Mouse (Mus musculus) embryo, embryonic 11 days (tissue): Measurements from ENCODE around the gene C1qtnf3.

Experiments used
- DNase-seq: peaks from one replicate; pipeline ENCODE4 v3.0.0-alpha.2; 2015

C1qtnf3 gene

GRCm38 (mm10) chr15:10951951-10952759 is at the start of gene C1qtnf3:
Gene C1qtnf3, plus strand, starts transcription at chr15:10952332.
- DNase-seq, result peak; percentile 26

- DNase-seq, result no peak
Observed at GRCm38 (mm10) chr15:10902360-10902759, 49.8 kb upstream of the C1qtnf3 start.

DNA sequence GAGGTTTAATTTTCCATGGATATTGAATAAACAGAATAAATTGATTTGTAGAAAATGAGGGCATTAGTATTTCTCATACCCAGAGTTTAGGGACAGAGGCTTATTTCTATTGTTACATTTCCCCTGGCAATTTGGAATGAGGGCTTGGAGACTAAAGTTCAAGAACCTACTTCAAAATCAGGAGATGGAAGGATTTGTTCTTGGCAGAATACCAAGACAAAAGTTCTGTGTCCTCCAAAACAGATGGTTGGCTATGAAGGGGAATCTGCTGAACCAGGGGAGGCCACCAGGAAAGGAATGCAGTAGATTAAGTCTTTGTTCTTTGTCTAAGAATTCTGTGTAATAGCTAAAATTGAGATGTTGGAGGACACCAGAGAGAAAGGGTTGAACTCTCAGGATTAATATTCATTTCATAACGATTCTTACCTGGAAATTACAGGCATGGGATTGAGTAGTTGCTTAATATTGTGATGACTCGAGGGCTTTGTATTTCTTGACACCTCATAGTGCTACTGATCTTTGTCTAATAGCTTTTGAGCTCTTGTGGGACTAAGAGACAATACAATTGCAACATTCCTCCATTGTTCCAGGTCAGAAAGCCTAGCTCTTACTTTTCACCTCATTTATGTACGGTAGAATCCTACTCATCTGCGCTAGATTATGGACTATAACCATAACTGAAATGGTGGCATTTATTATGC is 35.4 kb upstream of the C1qtnf3 start:
- no peak for DNase-seq

- DNase-seq, result no peak
Observed at GRCm38 (mm10) chr15:10917312-10917660, 34.8 kb upstream of the C1qtnf3 start.

- no peak for DNase-seq
Observed at GRCm38 (mm10) chr15:10920212-10920611, 31.9 kb upstream of the C1qtnf3 start.

DNA sequence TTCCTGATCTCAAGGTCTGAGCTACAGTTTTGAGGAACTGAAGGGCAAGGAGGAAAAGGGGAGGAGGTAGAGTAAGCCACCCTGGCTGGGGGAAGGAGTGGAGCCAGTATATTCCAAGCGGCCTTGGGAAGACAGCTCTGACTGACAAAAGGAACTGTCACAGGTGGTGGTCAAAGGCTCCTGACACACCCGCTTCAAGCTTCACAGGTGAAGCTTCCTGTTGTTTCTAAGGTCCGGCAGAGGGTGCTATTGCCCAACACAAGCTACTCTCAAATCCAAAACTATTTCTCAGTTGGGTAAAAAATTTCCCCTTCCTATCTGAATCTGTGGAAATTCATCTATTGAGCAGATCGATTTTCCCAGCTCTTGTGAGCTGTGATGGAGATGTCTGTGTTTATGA is 31.1 kb upstream of the C1qtnf3 start:
- DNase-seq, result peak; percentile 58

DNA sequence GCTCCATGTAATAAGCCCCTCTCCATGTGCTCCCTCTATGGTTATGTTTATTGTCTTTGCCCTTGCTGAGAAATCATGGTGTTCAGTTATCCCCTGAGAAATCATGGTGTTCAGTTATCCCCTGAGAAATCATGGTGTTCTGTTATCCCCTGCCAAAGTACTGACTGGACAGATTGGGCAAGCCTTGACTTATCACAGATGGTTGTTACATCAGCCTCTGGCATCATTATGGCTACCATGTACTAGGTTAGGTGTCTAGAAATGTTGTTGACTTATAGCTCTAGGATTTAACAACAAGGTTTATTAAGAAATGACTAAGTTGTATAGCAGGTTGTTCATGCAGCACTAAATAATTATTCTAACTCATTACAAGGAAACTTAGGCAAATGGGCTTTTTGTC is 30.1 kb upstream of the C1qtnf3 start:
- DNase-seq, result no peak

- DNase-seq, result no peak
Observed at GRCm38 (mm10) chr15:10922570-10922969, 29.6 kb upstream of the C1qtnf3 start.

DNA sequence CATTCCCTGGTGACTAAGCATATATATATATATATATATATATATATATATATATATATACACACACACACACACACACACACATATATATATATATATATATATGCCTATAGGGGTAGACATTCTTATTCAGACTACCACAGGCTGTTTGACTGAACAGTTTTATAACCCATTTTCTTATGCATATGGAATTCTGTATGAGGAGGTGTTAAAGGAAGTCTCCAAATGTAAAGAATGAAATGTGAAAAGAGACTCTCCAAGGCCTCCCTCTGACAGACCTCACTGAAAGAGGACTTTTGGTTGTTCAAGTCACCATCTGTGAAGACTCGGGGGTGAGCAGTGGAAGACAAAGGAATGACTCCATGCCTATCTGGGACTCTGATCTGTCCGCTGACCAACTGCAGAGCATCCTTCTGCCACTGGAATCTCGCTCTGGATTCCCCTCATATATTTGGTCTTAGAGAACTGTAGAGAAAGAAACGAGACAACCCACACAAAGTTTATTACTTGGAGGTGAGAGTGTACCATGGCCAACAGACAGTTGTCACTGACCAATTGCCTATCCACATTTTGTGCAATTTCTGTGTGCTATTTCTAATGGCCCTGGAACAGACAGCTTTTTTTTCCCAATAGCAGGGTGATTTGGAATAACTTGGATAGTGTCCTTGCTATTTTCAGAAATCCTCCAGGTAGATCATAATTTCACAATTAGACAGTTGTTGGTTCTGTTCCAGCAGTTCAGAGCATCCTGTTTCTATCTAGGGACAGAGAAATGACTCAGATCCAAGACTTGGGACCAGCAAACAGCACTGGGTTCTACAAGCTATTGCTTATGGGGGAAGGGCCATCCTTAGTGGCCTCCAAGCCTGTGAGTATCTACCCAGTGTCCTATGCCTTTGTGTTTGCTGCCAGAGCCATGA is 28.8 kb upstream of the C1qtnf3 start:
- DNase-seq, result no peak

- DNase-seq, result peak; percentile 34
Observed at GRCm38 (mm10) chr15:10927325-10927724, 24.8 kb upstream of the C1qtnf3 start.

DNA sequence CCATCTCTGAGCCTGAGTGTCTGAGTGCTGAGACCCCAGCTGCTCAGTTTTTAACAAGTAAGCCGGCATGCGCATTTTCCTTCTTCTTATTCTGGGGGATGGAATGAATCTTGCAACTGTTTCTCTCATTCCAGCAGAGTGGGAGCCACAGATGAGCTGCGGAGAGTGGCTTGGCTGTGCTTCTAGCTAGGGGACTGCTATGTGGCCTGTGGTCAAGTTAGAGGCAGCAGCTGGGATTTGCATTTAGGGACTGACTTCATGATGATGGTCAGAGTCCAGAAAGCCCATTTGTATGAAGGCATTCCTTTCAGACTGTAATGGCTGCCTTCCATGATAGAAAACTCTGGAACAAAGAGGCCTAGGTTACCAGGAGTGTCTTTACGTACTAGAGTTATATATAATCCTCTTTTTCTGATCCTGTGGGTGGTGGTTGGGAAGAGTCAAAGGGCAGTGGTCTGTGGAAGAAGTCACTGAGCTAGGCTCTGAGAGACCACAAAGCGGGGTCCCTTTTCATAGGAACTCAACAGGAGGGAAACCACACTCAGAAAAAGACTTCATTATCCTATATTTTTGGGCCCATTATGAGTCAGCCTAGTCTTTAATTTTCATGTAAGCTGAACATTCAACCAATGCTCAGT is 23.4 kb upstream of the C1qtnf3 start:
- DNase-seq, result no peak

DNA sequence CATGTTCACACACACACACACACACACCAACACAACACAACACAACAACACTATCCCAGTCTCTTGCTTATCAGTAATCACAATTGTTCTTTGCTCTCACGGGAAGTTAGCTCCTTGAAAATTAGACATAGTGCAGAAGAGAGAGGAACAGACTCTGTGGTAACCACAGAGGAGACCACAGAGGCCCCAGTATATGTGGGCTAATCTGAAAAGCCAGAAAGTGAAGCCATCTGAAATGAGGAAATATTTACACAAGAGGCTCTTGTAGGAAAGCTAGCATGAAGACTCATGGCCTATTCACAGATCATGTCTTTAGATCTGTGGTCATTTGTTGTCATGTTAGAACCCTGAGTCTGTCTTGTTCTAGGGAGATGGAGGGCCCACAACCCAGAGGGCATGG is 18.2 kb upstream of the C1qtnf3 start:
- no peak for DNase-seq

GRCm38 (mm10) chr15:10940148-10941108 is 11.7 kb upstream of the C1qtnf3 start:
- DNase-seq, result no peak

- DNase-seq, result no peak
Observed at GRCm38 (mm10) chr15:10941901-10942300, 10.2 kb upstream of the C1qtnf3 start.

GRCm38 (mm10) chr15:10947852-10948251 is 4.3 kb upstream of the C1qtnf3 start:
- DNase-seq, result no peak

DNA sequence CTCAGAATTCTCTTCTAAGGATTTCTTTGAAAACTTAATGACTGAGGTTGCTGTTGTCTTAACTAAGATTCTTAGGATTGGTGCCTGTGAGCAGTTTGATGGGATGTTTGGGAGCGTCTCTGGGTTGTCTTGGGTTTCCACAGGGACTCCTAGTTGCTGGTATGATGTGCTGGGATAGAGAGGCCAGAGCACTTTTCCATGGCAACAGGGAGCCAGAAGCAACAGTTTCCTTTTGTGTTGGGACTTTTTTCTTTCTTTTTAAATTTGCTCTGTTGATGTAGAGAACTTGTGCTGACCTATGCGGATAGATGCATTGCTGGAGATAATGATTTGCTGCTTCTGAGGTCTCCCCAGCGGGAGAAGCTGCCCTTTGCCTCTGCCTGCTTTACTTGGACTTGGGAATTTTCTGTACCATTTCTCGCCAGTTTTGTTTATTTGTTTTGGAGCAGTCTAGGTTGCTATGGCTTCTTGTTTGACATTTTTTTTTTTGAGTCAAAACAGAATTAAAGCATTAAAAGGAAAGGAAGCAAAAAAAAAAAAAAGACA is 701 bp downstream of the C1qtnf3 start:
- DNase-seq, result peak; percentile 12

DNA sequence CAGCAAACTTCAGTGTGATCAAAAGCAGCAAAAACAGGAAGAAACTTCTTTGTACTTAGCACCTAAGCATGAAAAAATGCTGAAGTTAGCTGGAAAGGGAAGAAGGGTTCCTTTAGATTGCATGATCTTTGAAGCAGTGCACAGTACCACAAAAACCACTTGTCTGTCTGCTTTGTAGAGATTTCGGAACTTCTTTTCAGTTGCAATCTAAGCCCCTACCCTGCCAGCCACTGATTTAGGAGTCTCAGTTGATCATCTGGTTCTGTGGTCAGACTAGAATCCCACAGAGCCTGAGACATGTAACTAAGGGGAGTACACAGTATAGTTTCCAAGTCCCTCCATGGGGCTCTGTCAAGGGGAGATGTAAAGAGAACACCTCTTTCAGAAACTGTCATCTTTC is 1.3 kb downstream of the C1qtnf3 start:
- DNase-seq, result no peak

GRCm38 (mm10) chr15:10954381-10955016 is 2.4 kb downstream of the C1qtnf3 start:
- DNase-seq, result no peak

GRCm38 (mm10) chr15:10955156-10955555 is 3.0 kb downstream of the C1qtnf3 start:
- no peak for DNase-seq

DNA sequence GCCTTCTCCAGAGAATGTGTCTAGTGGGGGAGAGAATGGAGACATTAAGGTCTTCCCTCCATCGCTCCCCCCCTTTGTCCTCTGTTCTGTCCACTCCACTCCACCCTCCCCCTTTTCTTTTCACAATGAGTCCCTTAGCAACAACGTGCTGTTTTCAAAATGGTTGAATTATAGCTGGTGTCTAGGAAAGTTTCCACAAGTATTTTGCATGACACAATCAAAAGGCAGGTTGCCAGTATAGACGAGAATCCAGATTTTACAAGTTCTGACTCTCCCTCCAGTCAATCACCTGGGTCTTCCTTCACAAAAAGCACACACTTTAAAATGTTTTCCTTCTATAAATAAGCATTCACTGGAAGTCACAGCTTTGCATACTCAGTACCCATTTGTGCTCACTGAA is 4.6 kb downstream of the C1qtnf3 start:
- DNase-seq, result no peak
